Mouse (Mus musculus) B cell, adult 2 months (primary cell): ENCODE results near the gene Hif3a.

ENCODE experiments used
- DNase-seq, 2 experiments: peaks; one replicate each; pipeline ENCODE4 v3.0.0; 2022

The Hif3a gene

DNA sequence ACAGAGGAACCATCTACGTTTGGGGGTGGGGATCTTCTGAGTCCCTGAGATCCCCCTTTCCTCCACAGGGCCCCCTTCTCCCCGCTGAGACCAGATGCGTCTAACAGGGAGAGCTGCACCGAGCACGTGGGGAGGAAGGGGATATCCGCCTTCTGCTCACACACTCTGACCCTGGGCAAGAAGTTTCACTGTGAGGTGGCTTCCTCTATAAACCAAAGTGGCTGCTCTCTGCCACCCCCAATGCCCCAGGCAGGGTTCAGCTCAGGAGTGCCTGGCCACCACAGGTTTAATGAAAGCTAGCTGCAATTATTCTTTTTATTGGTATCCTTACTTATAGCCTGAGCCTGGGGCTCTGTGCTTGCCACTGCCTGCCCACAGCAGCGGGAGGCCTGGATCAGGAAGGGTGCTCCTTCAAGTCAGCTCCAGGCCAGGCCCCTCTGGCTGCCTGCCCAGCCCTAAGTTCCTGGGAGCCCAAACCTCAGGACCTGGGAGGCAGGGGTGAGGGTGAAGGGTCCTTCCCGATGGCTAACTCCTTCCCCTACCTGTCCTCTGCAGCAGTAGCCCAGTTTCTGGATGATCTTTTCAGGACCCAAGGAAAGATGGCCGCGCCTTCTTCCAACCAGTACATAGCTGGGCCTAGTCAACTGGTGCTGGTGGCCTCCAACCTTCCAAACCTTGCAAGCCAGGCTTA lies 37.3 kb downstream of the Hif3a start:
- DNase-seq: peak; percentile 58 to 59

DNA sequence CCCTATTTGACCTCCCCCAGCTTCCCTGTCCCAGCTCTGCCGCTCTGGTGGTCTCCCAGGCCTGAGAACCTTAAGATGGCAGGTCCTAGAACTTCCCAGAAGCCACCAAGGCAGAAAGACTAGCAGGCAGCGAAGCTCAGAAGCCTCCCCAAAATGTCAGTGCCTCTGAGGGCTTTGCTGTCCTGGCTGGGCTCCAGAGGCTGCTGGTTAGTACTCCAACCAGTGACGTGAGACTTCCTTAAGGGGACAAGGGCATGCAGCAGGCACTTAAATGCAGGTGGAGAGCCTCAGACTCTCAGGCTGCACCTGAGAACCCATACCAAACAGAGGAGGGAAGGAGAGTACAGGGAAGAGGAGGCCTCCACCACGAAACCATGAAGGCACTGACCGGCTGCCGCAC lies 38.1 kb downstream of the Hif3a start:
- DNase-seq: no peak

DNA sequence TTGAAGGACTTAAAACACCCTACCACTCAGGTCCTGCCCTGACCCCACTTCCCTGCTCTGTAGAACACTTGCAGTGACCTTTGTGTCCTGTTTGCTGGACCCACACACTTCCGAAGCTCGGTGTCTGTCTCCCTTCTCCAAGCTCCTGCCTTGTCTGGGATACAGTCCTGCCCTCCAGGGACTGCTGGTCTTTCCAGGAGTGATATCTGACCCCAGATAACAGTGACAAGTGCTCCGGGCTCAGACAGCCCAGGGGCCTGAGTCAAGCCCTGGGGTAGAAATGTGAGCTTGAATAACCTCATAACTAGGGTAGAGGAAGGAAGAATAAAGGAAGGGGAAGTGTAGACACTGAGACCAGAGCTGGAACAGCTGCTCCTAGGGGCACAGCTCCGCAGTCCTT lies 38.5 kb downstream of the Hif3a start:
- no peak for DNase-seq

DNA sequence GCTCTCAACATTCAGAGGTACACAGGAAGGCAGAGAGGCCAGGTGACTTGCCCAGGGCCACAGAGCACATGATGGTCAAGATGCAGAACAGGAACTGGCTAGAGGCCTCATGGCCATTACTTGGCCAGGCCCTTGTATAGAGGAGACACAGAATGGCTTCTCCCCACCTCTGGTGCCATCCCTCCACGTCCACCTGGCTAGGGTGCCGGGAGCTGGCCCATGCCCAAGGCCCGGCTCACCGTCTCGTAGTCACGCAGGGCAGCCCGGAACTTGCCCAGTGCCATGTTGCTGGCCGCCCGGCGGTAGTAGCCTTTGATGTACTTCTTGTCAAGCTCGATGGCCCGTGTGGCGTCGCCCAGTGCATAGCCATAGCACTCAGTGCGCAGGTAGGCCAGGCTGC lies 40.1 kb downstream of the Hif3a start:
- no peak for DNase-seq

DNA sequence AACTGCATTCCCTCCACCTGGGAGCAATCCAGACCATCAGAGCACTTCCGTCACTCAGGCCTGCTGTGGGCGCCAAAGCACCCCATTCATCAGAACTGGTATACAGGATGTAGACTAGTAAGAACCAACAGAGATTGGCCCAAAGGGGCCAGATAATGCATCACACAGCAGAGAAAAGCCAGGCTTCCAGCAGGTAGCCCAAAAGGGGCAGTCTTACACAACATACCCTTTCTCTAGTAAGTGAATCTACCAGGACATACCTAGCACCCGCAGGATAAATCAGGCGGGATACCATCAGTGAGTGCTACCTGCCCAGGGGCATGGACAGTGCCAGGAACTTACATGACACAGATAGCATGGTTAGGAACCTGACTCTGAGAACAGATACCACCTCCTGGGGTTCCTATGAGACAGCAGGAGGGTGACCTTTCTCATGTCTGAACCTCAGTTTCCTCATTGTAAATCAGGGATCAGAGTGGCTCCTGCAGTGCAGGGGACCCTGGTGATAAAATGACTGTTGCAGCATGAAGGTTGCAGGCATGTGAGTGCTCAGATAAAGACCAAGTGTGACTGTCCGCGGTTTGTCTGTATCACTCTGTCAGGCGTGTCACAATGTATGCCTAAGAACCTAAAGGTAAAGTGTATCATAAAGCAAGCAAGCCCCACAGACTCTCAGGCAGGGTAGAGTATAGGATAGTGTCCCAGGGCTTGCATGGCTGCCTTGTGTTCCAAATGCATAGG lies 42.6 kb downstream of the Hif3a start:
- DNase-seq: no peak

DNA sequence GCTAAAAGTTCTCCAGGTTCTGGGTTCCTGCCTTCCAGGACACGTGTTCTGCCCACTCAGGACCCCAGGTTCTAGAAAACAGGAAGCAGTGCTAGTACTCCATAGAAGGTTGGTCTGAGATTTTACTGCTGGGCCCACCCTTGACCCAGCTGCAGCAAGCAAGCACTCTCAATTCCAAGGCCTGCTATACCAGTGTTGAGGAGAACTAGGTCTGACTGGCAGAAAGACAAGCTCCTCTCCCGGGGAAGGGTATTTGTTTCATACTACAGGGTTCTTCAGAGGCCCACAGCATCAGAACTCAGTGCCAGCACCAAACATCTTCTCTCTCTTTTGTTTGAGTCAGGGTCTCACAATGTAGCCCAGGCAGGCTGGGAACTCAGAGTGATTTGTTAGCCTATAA lies 44.3 kb downstream of the Hif3a start:
- DNase-seq: no peak

DNA sequence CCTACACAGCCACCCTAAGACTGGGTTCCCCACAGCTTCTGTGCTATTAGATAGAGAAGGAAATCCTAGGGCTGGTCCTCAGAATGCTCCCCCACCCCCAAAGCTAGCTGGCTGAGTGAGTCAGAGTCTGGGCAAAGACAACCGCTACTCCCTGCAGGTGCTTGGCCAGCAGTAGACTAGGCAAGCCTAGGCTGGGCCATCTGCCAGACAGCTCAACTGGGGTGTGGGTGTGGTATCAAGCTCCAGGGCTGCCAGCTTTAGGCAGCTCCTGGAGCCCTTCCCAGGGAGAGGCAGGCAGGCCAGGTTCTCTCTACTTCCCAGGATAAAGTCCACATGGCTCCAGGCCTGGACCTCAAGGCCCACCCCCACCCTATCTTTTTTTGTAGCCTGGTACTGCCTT lies 45.2 kb downstream of the Hif3a start:
- no peak for DNase-seq

DNA sequence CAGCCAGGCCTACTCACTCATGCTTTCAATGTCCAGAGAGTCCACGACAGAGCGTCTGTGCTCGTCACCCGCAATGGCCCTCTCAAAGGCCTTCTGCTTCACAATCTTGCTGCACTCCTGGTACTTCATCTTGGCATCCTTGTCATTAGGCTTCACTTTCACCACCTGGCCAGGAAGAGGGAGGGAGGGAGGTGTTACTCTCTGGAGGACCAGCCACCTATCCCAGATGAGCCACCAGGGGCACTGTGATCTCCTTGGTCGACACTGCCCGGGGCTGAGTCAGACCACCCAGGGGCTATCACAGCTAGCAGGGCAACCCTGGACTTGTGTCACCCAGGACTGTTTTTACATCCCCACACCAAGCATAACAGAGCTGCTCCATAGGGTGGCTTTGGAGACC lies 46.8 kb downstream of the Hif3a start:
- no peak for DNase-seq

DNA sequence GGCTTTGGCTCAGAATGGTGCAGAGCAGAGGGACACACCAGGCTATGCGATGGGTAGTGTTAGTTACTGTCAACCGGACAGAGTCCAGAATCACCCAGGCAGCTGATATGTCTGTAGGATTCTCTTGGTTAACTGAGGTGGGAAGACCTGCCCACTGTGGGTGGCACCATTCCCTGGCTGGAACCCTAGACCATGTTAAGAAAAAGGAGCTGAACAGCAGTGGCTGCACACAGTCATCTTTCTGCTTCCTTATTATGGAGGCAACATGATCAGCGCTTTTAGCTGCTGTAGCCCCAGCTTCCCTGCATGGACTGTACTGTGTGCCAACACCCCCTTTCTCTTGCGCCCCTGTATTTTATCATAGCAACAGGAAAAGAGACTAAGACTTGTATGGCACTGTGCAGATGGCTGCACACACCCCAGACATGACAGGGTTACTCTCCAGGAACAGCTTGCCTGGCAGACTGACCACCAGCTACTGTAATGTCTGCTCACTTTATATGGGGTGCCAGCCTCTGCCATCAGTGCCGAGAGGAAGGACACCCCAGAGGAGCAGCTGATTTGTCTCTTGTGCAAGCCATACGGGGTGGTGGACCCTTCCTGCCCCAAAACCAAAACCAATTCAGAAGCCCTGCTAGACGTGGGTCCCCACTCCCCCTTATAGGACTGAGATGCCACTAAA lies 50.2 kb downstream of the Hif3a start:
- DNase-seq: no peak

DNA sequence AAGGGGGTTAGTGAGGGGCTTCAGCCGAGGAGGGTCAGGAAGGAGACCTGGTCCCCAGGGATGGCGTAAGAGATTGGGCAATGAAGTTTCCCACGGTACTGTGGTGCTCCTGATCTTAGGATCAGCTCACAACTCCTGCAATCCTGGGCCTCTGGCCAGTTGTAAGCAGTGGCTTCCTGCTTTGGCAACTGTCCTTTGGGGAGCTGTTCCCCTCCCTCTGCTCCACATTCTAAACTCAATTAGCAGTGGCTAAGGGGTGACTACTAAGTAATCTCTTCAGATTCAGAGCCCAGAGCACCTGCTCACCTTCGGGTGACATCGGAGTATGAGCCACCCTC lies 52.2 kb downstream of the Hif3a start:
- DNase-seq: no peak

DNA sequence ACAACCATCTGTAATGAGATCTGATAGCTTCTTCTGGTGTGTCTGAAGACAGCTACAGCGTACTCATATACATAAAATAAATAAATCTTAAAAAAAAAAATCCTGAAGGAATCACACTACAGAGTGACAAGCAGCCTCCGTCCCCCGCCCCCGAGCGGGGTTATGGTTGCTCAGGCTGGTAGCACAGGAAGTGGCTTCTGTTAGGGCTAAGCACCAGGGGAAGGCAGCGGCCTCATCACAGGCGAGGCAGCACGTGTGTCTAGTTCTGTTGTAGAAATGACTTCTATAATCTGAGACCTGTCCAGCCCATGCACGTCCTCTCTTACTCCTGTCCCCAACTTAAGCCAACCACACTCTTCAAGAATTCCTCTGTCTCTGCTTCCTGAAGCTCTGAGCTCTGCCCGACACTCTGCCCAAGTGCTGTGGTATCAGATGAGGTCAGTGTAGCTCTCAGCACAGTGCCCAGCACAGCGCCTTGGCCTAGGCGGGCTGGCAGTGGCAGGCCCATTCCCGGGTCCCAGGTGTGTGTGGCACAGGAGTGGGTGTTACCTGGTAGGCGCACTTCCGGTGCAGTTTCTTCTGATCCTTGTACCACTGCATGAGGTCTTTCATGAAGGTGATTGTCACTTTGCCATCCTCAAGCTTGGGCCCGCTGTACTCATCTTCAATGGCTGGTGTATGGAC lies 52.8 kb downstream of the Hif3a start:
- no peak for DNase-seq

DNA sequence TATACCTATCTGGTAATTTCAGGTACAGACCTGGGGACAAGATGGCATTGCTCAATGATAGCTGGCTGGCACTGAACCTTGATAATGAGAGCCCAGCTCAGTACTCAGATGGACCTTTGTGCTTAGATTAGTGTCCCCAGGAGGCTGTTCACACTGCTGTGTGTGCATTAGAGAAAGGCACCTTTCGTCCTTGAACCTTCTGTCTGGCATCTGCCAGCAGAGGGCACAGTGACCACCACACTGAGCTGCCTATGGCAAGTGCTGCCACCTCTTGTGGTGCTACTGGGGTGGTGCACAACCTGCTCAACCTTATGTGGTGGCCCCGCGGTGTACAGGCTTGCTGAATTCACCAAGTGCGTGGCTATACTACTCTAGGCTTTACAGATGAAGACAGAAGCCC lies 54.9 kb downstream of the Hif3a start:
- peak; percentile 38 to 43 for DNase-seq

DNA sequence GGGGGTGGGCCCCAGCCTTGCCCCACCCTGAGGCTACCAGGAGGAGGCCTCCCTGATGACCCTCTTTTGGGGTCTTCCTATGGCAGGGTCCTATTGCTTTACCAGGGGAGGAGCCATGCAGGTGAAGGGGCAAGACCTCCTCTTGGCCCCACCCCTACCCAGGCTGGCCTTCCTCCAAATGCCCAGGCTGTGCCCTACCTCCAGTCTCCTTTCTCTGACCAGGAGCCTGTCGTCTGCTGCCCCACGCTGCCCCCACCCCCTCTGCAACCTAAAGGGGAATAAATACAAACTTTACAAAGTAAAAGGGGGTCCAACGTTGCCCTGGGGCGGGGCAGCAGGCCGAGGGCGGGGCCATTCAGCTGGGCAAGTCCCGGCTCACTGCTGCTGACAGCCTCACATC lies 57.5 kb downstream of the Hif3a start:
- no peak for DNase-seq

DNA sequence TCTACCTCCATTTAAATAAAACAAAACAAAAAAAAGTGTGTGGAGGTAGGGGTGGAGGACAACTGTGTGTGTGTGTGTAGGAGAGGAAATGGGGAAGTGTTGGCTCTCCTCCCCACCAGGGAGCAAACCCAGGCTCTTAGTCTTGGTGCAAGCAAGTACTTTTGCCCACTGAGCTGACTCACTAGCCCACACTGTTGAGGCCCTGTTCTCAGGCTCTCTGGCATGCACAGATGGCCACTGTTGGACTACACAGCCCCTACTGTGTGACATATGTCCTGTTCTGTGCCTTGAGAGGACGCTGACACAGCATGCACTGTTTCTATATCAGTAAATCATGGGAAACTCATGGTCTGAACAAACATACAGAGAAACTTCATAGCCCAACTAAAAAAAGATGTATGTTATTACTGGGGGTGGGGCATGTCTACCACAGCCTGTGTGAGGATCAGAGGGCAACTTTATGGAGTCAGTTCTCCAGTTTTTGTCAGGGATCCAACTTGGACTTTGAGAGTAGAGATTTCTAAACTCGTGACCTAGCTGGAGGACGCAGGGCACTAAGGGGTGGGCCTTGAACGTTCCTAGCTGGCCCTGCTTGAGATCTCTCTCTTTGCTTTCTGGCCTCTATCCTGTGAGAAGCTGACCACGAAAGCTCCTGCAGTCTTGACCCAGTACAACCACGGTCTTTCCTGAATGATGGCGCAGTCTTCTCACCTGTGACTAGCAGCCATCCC lies 58.8 kb downstream of the Hif3a start:
- DNase-seq: no peak

DNA sequence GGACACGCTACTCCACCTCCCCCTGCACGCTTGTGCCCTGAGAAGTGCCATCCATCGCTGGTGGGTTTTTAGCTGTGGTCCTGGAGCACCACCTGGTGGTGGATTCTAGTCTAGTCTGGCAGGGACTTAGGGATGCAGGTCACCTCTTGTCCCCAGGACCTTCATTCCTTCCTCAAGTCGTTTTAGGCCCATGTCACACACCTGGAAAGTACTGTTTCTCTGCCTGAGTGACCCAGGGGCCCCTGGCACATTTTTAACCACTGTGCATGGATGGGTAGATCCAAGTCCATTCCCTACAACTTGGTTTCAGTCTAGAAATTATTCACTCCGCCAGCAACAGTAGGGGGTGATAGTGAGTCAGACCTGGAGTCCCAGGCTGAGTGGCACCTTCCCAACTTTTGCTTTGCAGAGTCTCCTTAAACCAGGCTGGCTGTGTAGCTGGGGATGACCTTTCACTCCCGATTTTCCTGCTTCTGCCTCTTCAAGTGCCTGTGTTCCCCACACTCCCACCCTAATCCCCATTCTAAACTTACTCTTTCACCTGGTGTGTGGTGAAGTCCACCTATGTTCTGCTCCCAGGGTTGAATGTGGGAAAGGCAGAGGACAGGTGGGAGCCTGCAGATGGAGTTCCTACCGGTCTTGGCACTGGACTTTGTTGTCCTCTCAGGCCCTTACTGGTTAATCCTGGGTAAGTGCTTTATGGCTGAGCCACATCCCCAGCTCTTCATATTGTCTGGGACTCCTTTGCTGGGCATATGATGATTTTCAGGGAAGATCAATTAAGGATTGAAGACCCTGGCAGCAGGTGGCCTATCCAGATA lies 59.6 kb downstream of the Hif3a start:
- peak; percentile 87 to 88 for DNase-seq

DNA sequence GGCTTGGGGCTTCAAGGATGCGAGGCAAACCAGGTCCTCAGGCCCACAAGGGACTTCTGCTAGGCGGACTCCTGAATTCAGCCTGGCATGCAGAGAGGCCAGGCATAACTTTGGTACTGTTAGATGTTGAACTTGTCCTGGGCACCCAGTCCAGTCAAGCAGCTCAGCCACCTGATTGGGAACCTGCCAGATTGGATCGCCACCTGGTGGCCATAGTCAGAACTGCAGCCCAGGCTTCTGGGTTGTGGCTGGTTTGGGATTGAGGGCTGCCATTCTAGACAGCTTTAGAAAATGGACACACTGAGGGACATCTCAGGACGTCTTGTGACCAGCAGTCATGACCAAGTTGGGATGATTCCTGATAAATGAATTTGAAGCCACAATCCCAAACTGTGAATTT lies 62.6 kb downstream of the Hif3a start:
- DNase-seq: peak; percentile 92 to 93

DNA sequence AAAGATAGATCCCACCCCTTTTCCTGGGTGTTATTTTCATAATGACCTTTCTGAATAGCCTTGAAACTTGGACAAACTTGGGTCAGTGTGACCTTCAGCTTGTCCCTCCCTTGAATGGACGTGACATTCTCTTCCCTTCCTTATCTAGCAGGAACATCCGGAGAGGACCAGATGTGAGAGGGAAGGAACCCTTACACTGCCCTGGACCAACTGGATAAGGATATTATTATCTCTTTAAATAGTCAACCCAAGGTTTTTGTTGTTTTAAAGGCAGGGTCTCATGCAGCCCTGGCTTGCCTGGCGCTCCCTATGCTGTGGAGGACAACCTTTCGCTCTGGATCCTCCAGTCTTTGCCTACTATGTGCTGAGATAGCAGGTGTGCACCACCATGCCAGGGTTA lies 63.0 kb downstream of the Hif3a start:
- no peak for DNase-seq

DNA sequence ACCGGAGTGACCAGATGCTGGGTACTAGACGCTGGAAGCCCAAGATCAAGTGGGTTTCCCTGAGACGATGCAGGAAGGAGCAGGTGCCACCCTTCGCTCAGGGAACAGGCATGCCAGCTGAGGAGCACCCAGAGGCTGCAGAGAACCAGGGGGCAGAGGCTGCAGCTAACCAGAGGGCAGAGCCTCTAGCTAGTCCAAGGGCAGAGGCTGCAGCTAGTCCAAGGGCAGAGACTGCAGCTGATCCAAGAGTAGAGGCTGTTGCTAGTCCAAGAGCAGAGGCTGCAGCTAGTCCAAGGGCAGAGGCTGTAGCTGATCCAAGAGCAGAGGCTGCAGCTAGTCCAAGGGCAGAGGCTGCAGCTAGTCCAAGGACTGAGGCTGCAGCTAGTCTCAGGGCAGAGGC lies 66.9 kb downstream of the Hif3a start:
- no peak for DNase-seq

DNA sequence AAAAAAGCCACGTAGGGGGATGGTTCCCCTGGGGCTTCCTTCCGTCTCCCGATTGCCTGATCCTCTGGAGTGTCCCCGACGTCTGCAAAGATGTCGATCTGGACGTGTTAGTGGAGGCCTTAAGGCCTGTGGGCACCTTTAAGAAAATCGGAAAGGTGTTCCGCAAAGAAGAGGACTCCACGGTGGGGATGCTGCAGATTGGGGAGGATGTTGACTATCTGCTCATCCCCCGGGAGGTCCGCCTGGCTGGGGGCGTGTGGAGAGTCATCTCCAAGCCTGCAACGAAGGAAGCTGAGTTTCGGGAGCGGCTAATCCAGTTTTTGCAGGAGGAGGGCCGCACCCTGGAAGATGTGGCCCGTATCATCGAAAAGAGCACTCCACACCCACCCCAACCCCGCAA lies 67.8 kb downstream of the Hif3a start:
- DNase-seq: no peak

DNA sequence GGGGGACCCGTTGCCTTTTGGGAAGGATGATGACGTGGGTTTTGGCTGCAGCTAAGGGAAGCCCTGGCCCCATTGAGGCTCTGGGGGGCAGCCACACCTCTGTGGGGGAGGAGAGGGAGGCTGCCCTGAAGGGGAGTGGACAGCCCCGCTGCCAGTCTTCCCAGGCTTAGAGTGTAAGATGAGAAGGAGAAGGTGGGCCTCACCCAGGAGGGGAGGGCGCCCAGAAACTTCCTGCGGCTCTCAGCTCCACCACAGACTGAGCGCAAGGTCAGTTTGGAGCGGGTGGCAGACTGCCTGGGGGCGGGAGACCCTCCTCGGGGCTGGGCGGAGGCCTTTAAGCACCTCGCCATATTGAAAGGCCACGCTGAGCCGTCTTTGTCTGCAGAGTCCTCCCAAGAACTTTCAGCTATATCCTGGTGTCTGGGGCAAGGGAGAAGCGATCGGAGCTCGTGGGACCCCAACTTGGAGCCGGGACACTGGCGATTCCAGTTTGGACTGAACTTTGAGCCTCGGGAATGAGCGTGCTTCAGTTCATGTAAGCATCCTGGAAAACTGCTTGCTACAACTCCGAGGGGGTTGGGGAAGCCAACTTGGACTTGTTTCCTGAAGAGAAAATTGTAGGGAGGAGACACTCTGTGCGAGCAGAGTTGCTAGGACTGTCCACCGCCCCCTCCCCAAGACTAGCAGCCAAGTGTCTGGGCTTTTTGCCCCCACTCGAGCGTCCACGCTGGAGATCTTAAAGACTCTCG lies 68.4 kb downstream of the Hif3a start:
- DNase-seq: no peak

DNA sequence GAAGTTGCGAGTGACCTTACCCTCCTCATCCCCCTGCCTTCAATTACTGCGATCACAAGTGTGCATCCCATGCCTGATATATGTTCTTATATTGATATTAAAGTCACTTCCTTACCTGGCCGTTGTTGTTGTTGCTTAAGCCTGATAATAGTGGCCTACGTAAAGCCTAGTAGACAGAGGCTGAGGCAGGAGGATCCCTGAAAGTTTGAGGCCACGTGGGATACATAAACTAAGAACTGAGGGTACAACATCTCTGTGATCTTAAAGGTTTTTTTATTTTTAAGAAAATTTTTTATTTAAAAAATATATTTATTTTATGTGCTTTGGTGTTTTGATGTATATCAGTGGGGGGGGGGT lies 69.8 kb downstream of the Hif3a start, which contains the start of gene Ccdc8:
TSS of gene Ccdc8 (plus strand) at position 258 of the 357 bp plus-strand sequence.
- DNase-seq: no peak
